Mouse (Mus musculus): ENCODE data around the gene Btg1. TPM values are rescaled to one million over a fixed set of nuclear protein-coding genes. Genes with fewer than 3 reads are reported as not detected.
A peak's percentile ranks its signal among the peaks of the same experiment; 100 is the strongest.

Gene Btg1
- total RNA-seq, 4 experiments from 2014 or later = 46.5 to 59.9 (median 50.7) TPM

DNA sequence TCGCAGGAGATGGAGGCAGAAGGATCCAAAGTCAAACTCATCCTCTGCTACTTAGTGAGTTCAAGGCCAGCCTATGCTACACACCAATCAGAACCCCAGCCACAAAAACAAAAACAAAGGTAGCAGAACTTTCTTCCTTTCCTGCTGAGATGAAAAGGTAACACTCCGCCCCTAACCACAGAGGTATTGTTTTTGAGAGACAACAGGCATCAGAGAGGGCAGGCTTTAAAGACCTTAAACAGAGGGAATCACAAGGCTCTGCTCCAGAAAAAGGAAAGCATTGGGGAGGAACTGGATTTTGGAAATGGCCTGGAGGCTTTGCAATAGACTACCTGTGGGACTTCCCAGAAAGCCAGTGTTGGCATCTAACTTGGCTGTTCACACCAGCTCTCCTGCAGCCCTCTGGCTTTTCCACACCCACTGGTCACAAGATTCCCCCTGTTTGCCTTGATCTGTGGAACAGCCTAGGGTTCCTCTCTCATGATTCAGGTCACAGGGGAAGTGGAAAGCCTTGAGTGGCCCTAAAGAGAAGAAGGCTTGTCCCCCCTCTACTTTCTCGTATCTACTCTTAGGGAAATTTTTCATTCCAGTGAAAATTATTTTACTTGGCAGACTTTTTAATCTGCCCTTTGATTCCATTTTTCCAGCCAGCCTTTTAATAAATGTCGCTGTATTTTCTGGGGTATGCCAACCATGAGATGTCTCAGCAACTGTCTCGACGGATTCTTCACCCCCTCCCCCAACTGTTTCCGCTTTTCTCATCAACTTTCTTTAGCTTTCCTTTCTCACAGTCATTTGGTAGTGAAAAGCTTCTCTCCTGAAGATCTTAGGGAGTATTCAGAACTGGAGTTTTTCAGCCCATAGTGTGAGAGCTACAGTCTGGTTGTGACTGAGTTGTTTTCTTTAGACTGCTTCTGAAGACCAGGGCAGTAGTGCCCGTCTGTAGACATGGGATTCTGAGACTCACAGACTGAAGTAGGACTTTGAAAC, 7.2 kb upstream of the Btg1 start:
- DNase-seq (ENCODE audit: low spot score in 2 of 2) = no peak

DNA sequence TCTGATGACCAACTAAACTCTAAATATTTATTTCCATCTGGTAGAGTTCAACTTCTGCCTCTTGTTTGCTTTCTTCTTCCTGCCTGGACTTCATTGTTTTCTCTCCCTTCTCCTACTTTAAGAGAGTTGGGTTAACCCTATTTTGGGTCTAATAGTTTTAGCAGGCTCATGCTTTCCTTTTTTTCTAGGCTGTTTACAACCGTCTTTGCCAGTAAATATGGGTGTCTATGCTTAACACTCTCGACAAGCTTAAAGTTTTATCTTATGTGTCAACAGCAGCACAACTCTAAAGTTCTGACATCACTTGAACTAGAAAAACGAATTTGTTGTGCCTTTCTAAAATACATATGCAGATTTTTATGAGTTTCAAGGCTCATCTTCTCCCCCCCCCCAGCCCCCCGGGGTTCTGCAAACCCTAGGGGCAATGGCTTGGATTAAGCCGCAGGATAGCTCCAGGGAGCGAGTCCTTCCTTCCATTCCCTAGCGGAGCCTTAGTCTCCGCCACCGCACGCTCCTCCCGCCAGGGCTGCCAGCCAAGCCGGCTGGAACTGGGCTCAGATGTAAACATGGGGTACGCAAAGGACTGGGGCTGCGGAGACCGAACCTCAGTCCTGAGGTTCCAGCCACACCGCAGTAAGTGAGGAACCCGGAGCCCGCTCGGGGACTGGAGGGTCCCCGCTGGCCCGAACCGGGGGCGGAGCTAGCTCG, 651 bp upstream of the Btg1 start:
- DNase-seq (ENCODE audit: low spot score in 2 of 2) = no peak

DNA sequence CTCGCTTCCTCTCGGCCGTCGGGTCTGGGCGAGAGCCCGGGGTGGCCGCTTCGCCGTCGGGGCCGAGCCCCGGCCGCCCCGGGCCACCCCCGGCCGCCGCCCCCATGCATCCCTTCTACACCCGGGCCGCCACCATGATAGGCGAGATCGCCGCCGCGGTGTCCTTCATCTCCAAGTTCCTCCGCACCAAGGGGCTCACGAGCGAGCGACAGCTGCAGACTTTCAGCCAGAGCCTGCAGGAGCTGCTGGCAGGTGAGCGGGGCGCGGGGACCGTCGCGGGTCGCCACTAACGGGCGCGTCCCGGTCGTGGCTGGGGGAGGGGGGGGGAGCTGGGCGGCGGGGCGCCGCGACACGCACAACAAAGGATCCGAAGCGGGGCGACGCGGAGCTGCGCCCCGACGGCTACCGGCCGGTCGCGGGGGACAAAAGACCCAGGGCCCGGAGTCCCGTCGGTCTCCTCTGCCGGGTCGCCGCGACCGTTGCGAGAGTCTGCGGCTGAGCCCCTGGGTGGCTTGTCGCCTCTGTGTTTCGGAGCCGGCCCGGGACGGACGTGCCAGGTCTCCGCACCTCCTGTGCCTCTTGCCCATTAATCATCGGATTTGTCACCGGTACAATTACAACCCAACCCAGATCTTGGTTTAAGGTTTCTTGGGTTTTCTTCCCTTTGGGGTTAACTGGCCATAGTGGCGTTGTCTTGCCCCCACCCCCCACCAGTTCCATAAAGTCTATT, 580 bp downstream of the Btg1 start:
- no peak for DNase-seq (ENCODE audit: low spot score in 2 of 2)

DNA sequence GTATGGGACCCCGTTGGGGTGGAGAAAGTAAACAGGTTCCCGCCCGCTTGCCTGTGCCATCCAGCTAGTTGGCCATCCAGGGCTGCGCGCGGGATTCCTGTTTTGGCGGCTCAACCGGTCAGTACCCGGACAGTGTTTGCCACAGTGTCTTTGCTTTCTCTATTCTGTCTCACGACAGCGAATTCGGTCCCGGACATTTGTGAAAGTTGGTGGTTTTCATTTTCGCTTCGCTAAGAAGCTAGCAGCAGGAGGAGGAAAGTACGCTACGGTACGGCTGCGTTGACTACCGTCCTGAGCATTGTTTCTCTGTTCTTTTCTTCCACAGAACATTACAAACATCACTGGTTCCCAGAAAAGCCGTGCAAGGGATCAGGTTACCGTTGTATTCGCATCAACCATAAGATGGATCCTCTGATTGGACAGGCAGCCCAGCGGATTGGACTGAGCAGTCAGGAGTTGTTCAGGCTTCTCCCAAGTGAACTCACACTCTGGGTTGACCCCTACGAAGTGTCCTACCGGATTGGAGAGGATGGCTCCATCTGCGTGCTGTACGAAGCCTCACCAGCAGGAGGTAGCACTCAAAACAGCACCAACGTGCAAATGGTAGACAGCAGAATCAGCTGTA, 1.3 kb downstream of the Btg1 start:
- peak; percentile 61 to 66 for DNase-seq (ENCODE audit: low spot score in 2 of 2)

DNA sequence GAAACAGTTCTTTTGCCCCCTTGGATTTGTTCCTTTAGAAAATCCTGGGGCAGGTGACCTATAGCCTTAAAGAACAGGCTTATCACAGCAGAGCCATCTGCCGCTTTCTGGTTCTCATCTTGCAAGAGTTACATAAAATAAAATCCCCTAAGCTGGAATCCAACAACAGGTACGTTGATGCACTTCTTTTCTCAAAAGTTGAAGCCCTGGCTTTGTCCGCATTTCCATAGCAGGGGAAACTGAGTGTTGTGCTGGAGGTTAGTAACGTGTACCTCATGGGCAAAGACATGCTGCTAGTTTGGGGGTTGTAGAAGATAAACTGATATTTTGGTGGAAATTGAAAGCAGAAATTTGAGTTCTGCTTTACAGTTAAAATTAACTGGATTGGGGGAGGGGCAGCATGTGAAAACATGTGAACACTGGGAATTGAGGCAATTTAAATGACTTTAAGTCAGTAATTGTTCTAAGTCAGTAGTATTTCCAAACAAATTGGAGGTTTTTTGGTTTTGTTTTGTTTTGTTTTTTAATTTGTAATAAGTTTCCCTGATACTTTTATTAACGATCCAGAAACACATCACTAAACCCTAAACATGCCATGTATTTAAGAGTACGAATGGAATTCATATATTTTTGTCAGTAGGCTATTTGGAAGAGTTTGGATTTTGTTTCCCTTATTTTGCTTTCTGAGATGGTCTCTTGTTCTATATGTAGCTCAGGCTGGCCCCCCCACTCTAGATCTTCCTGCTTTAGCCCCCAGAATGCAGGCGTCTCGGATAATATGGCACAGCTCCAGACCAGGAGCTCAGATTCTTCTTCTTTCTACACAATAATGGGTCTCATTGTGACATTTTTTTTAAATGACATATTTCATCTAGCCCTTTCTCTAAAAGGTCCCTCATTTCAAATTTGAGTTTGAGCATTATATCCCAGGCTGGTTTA, 3.4 kb downstream of the Btg1 start:
- no peak for DNase-seq (ENCODE audit: low spot score in 2 of 2)

DNA sequence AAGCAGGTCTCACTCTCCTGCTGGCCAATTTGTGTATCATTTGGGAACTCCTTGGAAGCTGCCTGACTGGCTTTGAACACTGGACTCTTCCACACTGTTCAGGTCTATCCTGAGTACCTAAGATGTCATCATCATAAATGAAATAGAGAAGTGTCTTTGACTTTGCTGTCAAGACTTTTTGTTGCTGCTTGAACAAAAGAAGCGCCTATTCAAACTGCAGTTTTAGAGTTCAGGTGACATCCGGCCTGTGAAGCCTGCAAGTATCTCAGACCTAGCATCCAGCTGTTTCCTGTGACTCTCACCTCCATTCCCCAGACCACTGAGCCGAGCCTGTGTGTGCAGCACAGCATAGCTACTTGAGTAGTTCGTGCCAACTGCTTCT, 4.1 kb downstream of the Btg1 start:
- no peak for DNase-seq (ENCODE audit: low spot score in 2 of 2)

DNA sequence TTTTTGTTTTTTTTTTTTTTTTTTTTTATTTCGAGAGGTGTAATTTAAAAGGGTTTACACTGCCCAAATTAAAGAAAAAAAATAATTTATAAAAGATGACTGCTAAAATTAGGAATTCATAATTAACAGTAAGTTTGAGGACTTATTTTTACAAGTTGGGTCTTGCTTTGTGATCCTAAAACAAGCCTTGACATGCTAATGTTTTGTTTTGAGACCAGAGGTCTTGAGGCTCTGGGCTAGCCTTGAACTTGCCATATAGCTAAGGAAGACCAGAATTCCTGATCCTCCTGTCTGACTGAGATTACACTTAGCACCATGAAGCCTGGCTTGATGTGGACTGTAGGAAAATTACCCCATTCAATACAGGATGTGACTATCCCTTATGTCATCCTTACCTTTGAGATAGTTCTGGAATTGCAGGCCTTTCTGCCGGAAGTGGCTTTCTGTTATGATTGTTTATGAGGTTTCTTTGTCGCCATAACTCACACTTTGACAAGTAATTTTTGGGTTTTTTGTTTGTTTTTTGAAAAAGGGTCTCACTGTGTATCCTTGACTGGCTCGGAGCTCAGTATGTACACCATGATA, 4.6 kb downstream of the Btg1 start:
- no peak for DNase-seq (ENCODE audit: low spot score in 2 of 2)

DNA sequence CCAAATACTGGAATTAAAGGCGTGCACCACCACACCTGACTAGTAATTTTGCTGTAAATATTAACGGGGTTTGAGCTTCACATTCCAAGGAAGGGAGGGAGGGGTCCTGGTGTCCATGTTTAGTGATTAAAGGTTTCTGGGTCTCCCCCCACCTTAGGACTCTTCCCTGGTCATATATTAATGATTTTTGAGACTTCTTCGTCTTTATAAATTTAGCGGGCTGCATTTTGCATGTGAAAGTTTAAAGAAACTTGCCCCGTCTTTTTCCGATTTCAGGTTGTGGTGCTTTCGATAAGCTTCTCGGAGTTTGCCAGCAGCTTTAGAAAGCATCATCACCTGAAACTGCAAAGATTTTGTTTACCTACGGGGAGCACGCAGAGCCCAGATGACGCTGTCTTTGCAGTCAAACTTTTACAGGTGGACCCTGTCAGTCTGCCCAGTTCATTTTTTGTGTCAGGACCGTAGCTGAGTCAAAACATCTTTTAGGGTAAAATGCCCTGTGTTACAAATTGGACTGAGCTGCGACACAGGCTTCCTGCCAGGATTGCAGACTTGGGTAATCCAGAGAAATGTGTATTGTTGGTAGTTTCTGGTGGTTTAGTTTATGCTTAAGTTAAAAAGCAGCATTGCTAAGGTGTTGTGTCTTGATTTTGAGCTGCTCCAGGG, 5.3 kb downstream of the Btg1 start:
- DNase-seq (ENCODE audit: low spot score in 2 of 2) = no peak

DNA sequence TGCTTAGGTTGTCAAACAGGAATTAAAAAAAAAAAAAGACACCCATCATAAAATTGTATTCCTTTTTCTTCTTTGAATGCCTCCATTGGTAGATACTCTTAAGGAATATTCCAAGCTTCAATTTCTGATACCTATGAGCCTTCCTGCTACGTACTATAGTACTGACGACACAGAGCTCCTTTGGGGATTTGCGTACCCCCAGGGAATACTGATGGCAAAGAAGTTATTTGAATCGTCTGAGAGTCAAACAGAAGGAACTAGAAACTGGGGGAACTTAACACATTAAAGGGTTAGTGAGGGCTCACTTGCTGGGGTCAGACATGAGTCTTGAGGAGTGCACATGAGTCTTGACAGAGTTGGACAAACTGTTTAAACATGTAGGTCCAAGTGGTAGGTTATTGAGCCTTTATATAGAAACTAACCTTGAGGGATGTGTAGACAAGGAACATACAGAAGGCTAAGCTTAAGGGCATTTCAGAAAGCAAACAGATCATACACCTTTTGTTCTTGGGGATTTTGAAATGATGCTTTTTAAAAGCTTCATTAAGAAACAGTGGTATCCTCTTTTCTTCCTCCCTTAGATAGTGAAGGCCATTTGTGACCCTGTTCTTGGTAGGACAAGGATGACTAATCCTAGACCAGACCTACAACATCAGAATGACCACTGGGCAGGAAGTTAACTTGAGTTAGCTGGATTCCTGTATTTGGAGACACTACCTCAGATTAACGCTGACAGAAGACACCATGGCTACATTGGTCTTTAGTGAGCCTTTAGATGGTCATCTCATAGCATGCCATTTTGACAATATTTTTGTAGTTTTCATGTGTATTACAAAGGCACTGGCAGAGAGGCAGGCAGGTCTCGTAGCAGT, 6.2 kb downstream of the Btg1 start:
- no peak for DNase-seq (ENCODE audit: low spot score in 2 of 2)

DNA sequence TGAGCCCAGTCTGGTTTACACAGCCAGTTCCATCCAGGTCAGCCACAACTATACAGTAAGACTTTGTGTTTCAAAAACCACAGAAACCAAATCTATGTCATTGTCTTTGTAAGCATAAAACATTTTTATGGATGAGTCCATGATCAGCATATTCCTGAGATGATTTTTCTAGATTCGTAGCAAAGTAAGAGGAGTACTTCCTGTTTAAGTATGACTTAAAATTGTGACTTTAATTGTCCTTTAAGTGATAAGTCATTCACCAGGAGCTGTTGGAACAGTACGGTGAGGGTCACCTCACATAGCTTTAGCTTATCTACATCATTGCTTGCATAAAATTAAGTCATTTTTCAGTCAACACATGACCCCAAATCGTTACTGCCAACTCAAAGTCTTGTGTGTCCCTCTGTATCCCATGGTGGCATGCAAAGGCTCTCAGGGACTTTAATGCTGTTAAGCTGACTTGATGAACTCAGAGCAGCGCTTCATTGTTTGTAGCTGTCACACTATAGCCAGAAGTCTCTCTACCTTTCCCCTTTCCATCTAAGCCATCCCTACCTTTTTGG, 6.9 kb downstream of the Btg1 start:
- no peak for DNase-seq (ENCODE audit: low spot score in 2 of 2)

DNA sequence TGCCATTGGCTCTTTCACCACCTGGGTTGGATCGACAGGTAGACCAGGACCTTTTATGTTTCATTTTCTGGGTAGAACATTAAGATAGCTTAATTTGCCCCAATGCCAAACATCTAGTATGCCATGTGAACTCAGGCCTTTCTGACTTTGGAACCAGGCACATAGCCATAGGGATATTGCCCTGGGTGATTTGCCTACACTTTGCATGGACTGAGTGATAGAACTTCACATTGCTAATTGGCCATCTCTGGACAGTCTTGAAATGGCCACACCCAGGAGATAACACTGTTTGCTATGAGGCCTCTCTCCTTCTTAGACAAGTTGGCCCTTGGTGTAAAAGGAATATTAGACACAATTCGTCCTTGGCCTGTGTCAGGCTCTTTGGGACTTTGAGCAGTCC, 7.6 kb downstream of the Btg1 start:
- no peak for DNase-seq (ENCODE audit: low spot score in 2 of 2)

DNA sequence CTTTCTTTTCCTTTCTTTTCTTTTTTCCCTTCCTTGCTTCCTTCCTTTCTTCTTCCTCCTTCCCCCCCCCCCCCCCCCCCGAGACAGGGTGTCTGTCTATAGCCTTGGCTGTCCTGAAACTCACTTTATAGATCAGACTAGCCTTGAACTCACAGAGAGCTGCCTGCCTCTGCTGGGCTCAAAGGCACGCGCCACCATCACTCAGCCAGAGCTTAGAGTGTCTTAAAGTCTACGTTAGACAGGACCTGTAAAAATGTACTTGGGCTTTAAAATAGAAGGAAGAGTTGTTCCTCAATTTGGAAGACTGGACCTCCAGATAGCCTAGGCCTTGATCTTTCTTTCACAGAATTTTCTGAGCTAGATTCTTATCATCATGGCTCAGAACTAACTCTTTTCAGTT, 8.3 kb downstream of the Btg1 start:
- DNase-seq (ENCODE audit: low spot score in 2 of 2) = no peak

DNA sequence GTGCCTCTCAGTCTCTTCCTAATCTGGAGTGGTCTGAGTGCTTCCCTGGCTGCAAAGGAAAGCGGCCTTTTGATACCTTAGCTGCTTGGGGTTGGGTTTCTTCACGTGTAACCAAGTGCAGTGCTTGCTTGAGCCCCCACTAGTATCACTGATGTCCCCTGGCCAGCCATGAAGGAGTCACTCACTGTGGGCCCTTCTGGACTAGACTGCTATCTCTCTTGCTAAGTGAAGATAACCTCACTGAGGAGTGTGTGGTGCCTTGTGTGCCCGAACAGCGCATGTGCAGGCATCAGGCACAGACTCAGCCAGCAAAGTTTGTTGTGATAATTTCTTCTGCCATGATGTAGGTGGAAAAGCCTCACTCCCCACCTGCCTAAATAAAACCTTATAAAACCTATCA, 8.9 kb downstream of the Btg1 start:
- DNase-seq (ENCODE audit: low spot score in 2 of 2) = no peak

DNA sequence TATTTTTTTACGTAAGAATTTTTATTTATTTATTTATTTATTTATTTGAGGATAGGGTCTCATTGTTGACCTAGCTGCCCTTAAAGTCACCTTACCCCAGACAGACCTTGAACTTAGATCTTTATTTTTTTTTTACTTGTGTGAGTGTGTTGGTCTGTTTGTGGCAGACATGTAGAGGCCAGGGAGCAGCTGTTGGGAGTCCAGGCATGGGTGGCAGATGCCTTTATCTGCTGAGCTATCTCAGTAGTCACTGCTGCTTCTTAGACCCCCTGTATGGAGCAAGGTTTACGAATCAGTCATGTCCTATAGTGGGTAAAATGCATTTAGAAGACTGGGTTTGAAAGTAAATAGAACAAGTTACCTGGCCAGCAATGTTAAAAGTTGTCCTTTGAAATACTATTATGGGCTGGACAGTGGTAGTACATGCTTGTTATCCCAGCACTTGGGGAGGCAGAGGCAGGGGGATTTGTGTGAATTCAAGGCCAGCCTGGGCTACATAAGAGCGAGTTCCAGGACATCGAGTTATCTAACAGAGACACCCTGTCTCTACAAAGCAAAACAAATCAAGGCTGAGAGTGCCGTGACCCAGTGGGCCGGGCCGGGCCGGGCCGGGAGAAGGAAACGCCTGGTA, 9.4 kb downstream of the Btg1 start:
- no peak for DNase-seq (ENCODE audit: low spot score in 2 of 2)

DNA sequence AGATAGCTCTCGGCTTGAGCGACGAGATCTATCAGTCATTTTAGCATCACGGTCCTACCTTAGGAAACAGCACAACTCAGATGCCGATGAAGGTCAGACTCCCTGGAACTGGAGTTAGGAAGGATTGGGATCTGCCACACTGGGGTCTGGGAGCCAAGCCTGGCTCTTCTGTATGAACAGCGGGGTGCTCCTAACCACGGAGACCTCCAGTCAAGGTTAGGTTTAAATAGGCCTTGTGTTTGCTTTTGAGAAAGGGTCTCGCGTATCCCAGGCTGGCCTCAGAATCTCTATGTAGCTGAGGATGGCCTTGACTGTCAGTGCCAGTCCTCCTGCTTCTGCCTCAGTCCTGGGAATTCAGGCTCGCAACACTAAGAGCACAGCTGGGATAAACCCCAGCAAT, 10.5 kb downstream of the Btg1 start:
- no peak for DNase-seq (ENCODE audit: low spot score in 2 of 2)

DNA sequence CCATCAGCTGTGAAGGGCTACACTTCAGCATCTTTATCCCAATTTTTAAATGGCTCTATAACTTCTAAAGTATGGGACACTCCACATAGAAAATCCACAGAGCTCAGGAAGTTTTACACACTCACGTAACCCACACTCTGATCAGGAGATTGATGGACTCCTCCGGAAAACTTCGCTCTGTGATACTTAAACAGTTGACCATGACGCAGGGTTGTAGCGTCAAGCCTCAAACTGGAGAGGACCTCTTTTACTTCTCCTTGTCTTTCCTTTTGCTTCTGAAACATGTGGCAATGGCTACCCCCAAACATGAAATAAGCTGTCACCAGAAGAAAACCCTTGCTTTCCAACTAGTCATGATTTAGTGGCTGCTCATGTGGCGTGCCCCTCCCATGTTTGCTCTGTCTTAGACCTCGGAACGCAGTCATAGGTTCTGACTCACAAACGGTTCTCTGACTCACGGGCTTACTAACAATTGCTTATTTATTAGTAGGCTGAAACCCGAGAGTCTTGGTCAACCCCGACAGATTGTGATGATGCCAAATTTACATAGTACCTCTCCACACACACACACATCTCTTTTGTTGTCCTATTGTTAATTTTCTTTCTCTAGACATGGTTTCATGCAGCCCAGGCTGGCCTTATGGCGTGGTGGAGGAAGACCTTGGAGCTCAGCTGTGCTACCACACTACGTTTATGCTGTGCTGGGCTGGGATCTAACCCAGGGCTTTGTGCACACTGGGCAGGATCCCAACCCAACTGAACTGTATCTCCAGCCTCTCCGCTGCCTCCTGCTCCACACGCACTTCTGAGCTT, 11.5 kb downstream of the Btg1 start:
- no peak for DNase-seq (ENCODE audit: low spot score in 2 of 2)

DNA sequence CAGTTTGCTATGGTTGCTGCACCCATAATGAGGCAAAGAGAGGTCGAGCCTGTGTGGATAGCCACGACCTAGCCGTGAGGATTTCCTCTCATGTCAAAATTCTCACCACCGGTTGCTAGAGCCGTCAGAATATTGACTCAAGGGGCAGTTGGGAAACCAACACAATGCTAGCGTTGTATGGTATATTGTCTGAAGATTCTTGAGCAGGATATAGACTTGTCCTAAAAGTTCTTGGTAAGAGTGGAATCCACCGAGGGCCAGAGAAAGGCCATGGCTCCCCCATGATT, 12.1 kb downstream of the Btg1 start:
- DNase-seq (ENCODE audit: low spot score in 2 of 2) = no peak

All from layer of hippocampus, adult 8-10 months (tissue).